ENCODE assay signal across 25 mouse cellular contexts in the genomic region with DNA sequence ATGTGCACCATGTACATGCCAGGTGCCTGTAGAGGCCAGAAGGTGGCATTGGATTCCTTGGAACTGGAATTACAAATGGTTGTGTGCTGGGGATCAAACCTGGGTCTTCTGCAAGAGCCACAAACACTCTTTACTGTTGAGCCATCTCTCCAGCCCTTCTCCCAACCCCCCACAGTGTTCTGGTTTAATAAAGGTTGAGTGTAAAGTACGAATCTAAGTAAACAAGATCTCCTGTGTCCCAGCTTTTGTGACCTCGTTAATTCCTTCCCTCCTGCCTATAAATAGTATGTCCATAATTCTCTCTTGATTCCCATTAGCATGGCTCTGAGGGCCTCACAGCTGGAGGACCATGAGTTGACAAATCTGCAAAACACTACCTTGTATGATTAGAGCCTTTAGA. TPM values are rescaled to one million over a fixed set of nuclear protein-coding genes. Genes with fewer than 3 reads are reported as not detected.
DNase-seq lines count a peak whose midpoint lies in the region; ATAC-seq and TF ChIP-seq lines count a peak whose summit lies in the region.
"Had no signal": no experiment of that assay in that cellular context is flagged by ENCODE, and none has a peak within 500 bp of the region (broad histone marks: within the 10 kb centered on the region; RNA-seq: fewer than 3 reads in every experiment).

No protein-coding gene starts in this region.

- 0 out of 2 replicates have a peak overlapping the region, but pooled peaks have one; percentile 1 for H3K27ac ChIP-seq in forebrain, embryonic 11.5 days (ENCODE audit: low read depth, low read length)
- H3K27ac ChIP-seq in forebrain, embryonic 12.5 days, result no peak overlapping the region
- peak overlapping the region; percentile 62 for H3K27ac ChIP-seq in hindbrain, embryonic 16.5 days (ENCODE audit: low read depth, low read length)
- H3K27ac ChIP-seq in hindbrain, embryonic 10.5 days, result no peak overlapping the region
- peak overlapping the region; percentile 21; the same call in 1 of the 2 replicates for H3K27ac ChIP-seq in midbrain, postnatal 0 days (ENCODE audit: low read depth, low read length)
- no peak overlapping the region for H3K27ac ChIP-seq in midbrain, embryonic 11.5 days (ENCODE audit: low read depth, low read length)
- H3K27ac ChIP-seq: embryonic facial prominence, embryonic 12.5 days; left cerebral cortex, adult 2 months; liver, embryonic 13.5 days had no signal

- H3K4me2 ChIP-seq in forebrain, embryonic 11.5 days (ENCODE audit: low read depth, low read length, severe bottlenecking), result no peak overlapping the region
- H3K4me2 ChIP-seq in forebrain, embryonic 12.5 days, result no peak overlapping the region
- H3K4me2 ChIP-seq in hindbrain, embryonic 16.5 days (ENCODE audit: low read length), result no peak overlapping the region
- H3K4me2 ChIP-seq in midbrain, postnatal 0 days (ENCODE audit: low read depth, low read length, poor library complexity, severe bottlenecking), result no peak overlapping the region
- H3K4me2 ChIP-seq in midbrain, embryonic 11.5 days, result no peak overlapping the region
- H3K4me2 ChIP-seq: embryonic facial prominence, embryonic 12.5 days; liver, embryonic 13.5 days; midbrain, embryonic 12.5 days had no signal

- H3K9me3 ChIP-seq in forebrain, embryonic 11.5 days (ENCODE audit: control insufficient read depth, low read length), result no peaks in the 10 kb centered on the region
- no peaks in the 10 kb centered on the region for H3K9me3 ChIP-seq in forebrain, embryonic 12.5 days
- H3K9me3 ChIP-seq in hindbrain, embryonic 16.5 days (ENCODE audit: control insufficient read depth, low read length), result no peaks in the 10 kb centered on the region
- no peaks in the 10 kb centered on the region for H3K9me3 ChIP-seq in hindbrain, embryonic 10.5 days
- no peaks in the 10 kb centered on the region for H3K9me3 ChIP-seq in midbrain, postnatal 0 days (ENCODE audit: low read length)
- H3K9me3 ChIP-seq in midbrain, embryonic 11.5 days (ENCODE audit: control insufficient read depth, low read length), result no peaks in the 10 kb centered on the region
- H3K9me3 ChIP-seq: embryonic facial prominence, embryonic 12.5 days; liver, embryonic 13.5 days; midbrain, embryonic 12.5 days had no signal

- no peak overlapping the region for H3K9ac ChIP-seq in forebrain, embryonic 11.5 days (ENCODE audit: low read length)
- H3K9ac ChIP-seq in forebrain, embryonic 12.5 days, result no peak overlapping the region
- H3K9ac ChIP-seq in hindbrain, embryonic 16.5 days (ENCODE audit: low read depth, low read length), result no peak overlapping the region
- no peak overlapping the region for H3K9ac ChIP-seq in midbrain, postnatal 0 days (replicated peaks; ENCODE audit: low read length, poor library complexity, severe bottlenecking)
- no peak overlapping the region for H3K9ac ChIP-seq in midbrain, embryonic 11.5 days (ENCODE audit: low read length)
- H3K9ac ChIP-seq: embryonic facial prominence, embryonic 12.5 days; liver, embryonic 13.5 days; midbrain, embryonic 12.5 days had no signal

- DNase-seq in forebrain, embryonic 11.5 days (ENCODE audit: low spot score), result peak; percentile 50
- no peak for DNase-seq in hindbrain, embryonic 10.5 days (ENCODE audit: low spot score)
- no peak for DNase-seq in midbrain, postnatal 0 days (ENCODE audit: low spot score)
- no peak for DNase-seq in midbrain, embryonic 11.5 days (ENCODE audit: low spot score, missing footprints)
- DNase-seq in retina, postnatal 1 day, result peak; percentile 20
- no peak for DNase-seq in lung, postnatal 10 days
- DNase-seq: adrenal gland, postnatal 14 days; cerebellum, adult 11 months; cerebellum, postnatal 10 days; gastrocnemius, postnatal 36 days; kidney, adult 8-10 months; kidney, postnatal 4 days; layer of hippocampus, adult 9-11 months; left cerebral cortex, postnatal 4 days; liver, embryonic 13.5 days; thymus, postnatal 25 days had no signal

- H3K4me1 ChIP-seq in forebrain, embryonic 11.5 days (replicated peaks; ENCODE audit: control insufficient read depth, insufficient read depth, low read length), result no peaks in the 10 kb centered on the region
- H3K4me1 ChIP-seq in forebrain, embryonic 12.5 days, result no peaks in the 10 kb centered on the region
- H3K4me1 ChIP-seq in hindbrain, embryonic 16.5 days (ENCODE audit: control insufficient read depth, insufficient read depth, low read depth, low read length), result no peaks in the 10 kb centered on the region; the same call in 1 of the 2 replicates
- H3K4me1 ChIP-seq in hindbrain, embryonic 10.5 days (replicated peaks), result peaks cover 6% of the 10 kb centered on the region; the same call in 1 of the 2 replicates
- no peaks in the 10 kb centered on the region for H3K4me1 ChIP-seq in midbrain, postnatal 0 days (ENCODE audit: insufficient read depth, low read length)
- no peaks in the 10 kb centered on the region for H3K4me1 ChIP-seq in midbrain, embryonic 11.5 days (ENCODE audit: control insufficient read depth, insufficient read depth, low read length)
- H3K4me1 ChIP-seq: embryonic facial prominence, embryonic 12.5 days; midbrain, embryonic 12.5 days had no signal

- no peaks in the 10 kb centered on the region for H3K27me3 ChIP-seq in forebrain, embryonic 11.5 days (ENCODE audit: control insufficient read depth, insufficient read depth, low read length)
- no peaks in the 10 kb centered on the region for H3K27me3 ChIP-seq in forebrain, embryonic 12.5 days
- no peaks in the 10 kb centered on the region for H3K27me3 ChIP-seq in hindbrain, embryonic 16.5 days (replicated peaks; ENCODE audit: control insufficient read depth, insufficient read depth, low read length)
- no peaks in the 10 kb centered on the region for H3K27me3 ChIP-seq in hindbrain, embryonic 10.5 days (ENCODE audit: insufficient read depth, poor library complexity, severe bottlenecking)
- no peaks in the 10 kb centered on the region for H3K27me3 ChIP-seq in midbrain, postnatal 0 days (ENCODE audit: insufficient read depth, low read length)
- H3K27me3 ChIP-seq in midbrain, embryonic 11.5 days (ENCODE audit: control insufficient read depth, insufficient read depth, low read length), result no peaks in the 10 kb centered on the region
- H3K27me3 ChIP-seq: embryonic facial prominence, embryonic 12.5 days; liver, embryonic 13.5 days; midbrain, embryonic 12.5 days had no signal

- no peak for ATAC-seq in forebrain, embryonic 11.5 days (replicated peaks; ENCODE audit: low FRiP score)
- ATAC-seq in forebrain, embryonic 12.5 days (ENCODE audit: low FRiP score), result no peak
- ATAC-seq in hindbrain, embryonic 16.5 days, result no peak
- ATAC-seq in midbrain, postnatal 0 days (ENCODE audit: low FRiP score), result no peak
- no peak for ATAC-seq in midbrain, embryonic 11.5 days (ENCODE audit: low FRiP score)
- ATAC-seq: activated CD4-positive, CD25-positive, alpha-beta regulatory T cell, adult 4 months; CD4-positive, CD25-positive, alpha-beta regulatory T cell, adult 4 months had no signal

- H3K36me3 ChIP-seq in forebrain, embryonic 11.5 days (ENCODE audit: control insufficient read depth, insufficient read depth, low read length), result no peaks in the 10 kb centered on the region; the same call in 1 of the 2 replicates
- peaks cover 38% of the 10 kb centered on the region for H3K36me3 ChIP-seq in forebrain, embryonic 12.5 days (replicated peaks)
- peaks cover 18% of the 10 kb centered on the region for H3K36me3 ChIP-seq in hindbrain, embryonic 16.5 days (ENCODE audit: control insufficient read depth, insufficient read depth, low read length)
- peaks cover 53% of the 10 kb centered on the region for H3K36me3 ChIP-seq in hindbrain, embryonic 10.5 days
- H3K36me3 ChIP-seq in midbrain, postnatal 0 days (ENCODE audit: insufficient read depth, low read length), result peaks cover 22% of the 10 kb centered on the region
- H3K36me3 ChIP-seq in midbrain, embryonic 11.5 days (ENCODE audit: control insufficient read depth, insufficient read depth, low read length), result peaks cover 12% of the 10 kb centered on the region

- H3K4me3 ChIP-seq in forebrain, embryonic 11.5 days (ENCODE audit: low read depth, low read length), result no peak overlapping the region
- H3K4me3 ChIP-seq in forebrain, embryonic 12.5 days (replicated peaks), result no peak overlapping the region
- H3K4me3 ChIP-seq in hindbrain, embryonic 16.5 days (ENCODE audit: low read length), result no peak overlapping the region
- no peak overlapping the region for H3K4me3 ChIP-seq in hindbrain, embryonic 10.5 days
- H3K4me3 ChIP-seq in midbrain, postnatal 0 days (ENCODE audit: low read depth, low read length), result no peak overlapping the region
- no peak overlapping the region for H3K4me3 ChIP-seq in midbrain, embryonic 11.5 days (ENCODE audit: low read depth, low read length)
- H3K4me3 ChIP-seq: embryonic facial prominence, embryonic 12.5 days; erythroblast, embryonic 14.5 days; left cerebral cortex, adult 2 months; liver, embryonic 13.5 days; midbrain, embryonic 12.5 days; myocyte had no signal

- WGBS in forebrain, embryonic 11.5 days, result 59% methylated on average over 2 of the region's 2 CpGs
- WGBS in forebrain, embryonic 12.5 days, result 57% methylated on average over 2 of the region's 2 CpGs
- WGBS in hindbrain, embryonic 16.5 days, result 71% methylated on average over 2 of the region's 2 CpGs
- 86% methylated on average over 2 of the region's 2 CpGs for WGBS in hindbrain, embryonic 10.5 days
- WGBS in midbrain, postnatal 0 days, result 66% methylated on average over 2 of the region's 2 CpGs
- 85% methylated on average over 2 of the region's 2 CpGs for WGBS in midbrain, embryonic 11.5 days

- TF ChIP-seq CTCF in midbrain, postnatal 0 days (IDR thresholded peaks at IDR 0.05), result no peak

RNA-seq across cellular contexts. Expression of a gene that starts 49.7 kb away (rescaled TPM):
- 63.8 and 65.6 TPM in 2 replicates for polyA plus RNA-seq in forebrain, embryonic 11.5 days (2014; fragmentation: Nextera tagmentation; extraction: Ambion mirVana)
- 61.1 and 66.3 TPM in 2 replicates for polyA plus RNA-seq in forebrain, embryonic 12.5 days (2016; fragmentation: Nextera tagmentation; extraction: Ambion mirVana)
- 30.0 and 31.1 TPM in 2 replicates for polyA plus RNA-seq in hindbrain, embryonic 16.5 days (2015; fragmentation: Nextera tagmentation; extraction: Ambion mirVana)
- polyA plus RNA-seq in hindbrain, embryonic 10.5 days (2016; fragmentation: Nextera tagmentation; extraction: Ambion mirVana), result 55.7 and 56.8 TPM in 2 replicates
- 20.8 and 64.5 TPM in 2 replicates for total RNA-seq in midbrain, postnatal 0 days (2014; rRNA removed)
- polyA plus RNA-seq in midbrain, postnatal 0 days (2015; fragmentation: Nextera tagmentation; extraction: Ambion mirVana), result 19.0 and 20.5 TPM in 2 replicates
- polyA plus RNA-seq in midbrain, embryonic 11.5 days (2014; fragmentation: Nextera tagmentation; extraction: Ambion mirVana), result 64.9 and 68.1 TPM in 2 replicates

RNA-seq across cellular contexts. Expression of a gene that starts 49.7 kb away (rescaled TPM):
- 39.3 and 40.2 TPM in 2 replicates for polyA plus RNA-seq in forebrain, embryonic 11.5 days (2014; fragmentation: Nextera tagmentation; extraction: Ambion mirVana)
- polyA plus RNA-seq in forebrain, embryonic 12.5 days (2016; fragmentation: Nextera tagmentation; extraction: Ambion mirVana), result 34.5 and 38.2 TPM in 2 replicates
- 16.4 and 19.3 TPM in 2 replicates for polyA plus RNA-seq in hindbrain, embryonic 16.5 days (2015; fragmentation: Nextera tagmentation; extraction: Ambion mirVana)
- polyA plus RNA-seq in hindbrain, embryonic 10.5 days (2016; fragmentation: Nextera tagmentation; extraction: Ambion mirVana), result 36.5 and 39.7 TPM in 2 replicates
- total RNA-seq in midbrain, postnatal 0 days (2014; rRNA removed), result 13.5 and 20.0 TPM in 2 replicates
- polyA plus RNA-seq in midbrain, postnatal 0 days (2015; fragmentation: Nextera tagmentation; extraction: Ambion mirVana), result 9.2 and 11.0 TPM in 2 replicates
- polyA plus RNA-seq in midbrain, embryonic 11.5 days (2014; fragmentation: Nextera tagmentation; extraction: Ambion mirVana), result 28.8 and 30.3 TPM in 2 replicates

Comparison
In these comparisons a context has a peak if more than half of its experiments do, and no peak if none do; other contexts are left out.
1. H3K27ac ChIP-seq: peak in forebrain, embryonic 11.5 days (single experiment), hindbrain, embryonic 16.5 days (single experiment) and midbrain, postnatal 0 days (single experiment); none in forebrain, embryonic 12.5 days (single experiment), hindbrain, embryonic 10.5 days (single experiment) and midbrain, embryonic 11.5 days (single experiment).
2. DNase-seq: peak in forebrain, embryonic 11.5 days (single experiment) and retina, postnatal 1 day (single experiment); none in hindbrain, embryonic 10.5 days (single experiment), midbrain, postnatal 0 days (single experiment), midbrain, embryonic 11.5 days (single experiment) and lung, postnatal 10 days (single experiment).